Mouse (Mus musculus): ENCODE results near the gene G2e3.

G2e3 gene

GRCm38 (mm10) chr12:51347988-51348697, at the start of gene G2e3:
TSS of gene G2e3 (plus strand) at chr12:51348061.
- peak; percentile 78 to 88 for DNase-seq (ENCODE audit: low spot score in 2 of 2)

DNA sequence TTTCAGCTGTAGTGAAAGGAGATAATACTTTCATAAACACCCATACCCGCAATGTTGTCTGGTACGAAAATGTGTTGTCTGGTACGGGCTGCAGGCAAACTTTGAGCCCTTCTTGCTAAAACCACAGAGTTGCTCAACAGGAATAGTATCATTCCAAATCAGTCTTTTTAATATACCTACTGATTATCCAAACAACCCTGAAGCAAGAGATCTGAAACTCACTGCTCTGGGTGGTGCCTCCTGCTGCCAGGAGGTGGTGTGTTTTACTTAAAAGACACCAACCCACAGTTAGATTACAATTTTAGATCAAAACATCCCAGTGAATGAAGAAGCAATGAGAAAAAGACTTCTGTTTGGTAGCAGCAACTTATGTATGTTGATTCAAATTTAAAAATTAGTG, 24.3 kb upstream of the G2e3 start:
- DNase-seq (ENCODE audit: low spot score in 2 of 2), result no peak

DNA sequence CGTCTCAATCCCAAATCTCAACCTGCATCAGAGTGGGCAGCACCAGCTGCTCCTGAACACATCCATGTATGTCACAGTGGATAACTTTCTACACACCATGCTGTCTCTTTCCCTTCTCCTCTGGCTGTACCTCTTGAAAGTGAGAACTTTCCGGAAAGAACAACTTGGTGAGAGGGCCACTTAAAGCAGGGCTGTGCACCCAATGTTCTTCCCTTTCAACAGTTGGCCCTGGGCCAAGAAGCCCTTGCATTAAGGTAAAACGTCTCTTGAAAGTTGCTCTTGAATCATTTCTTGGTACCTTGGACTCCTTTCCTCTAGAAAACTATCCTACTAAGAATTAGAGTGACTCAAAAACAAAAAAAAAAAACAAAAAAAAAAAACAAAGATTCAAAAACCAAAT, 21.0 kb upstream of the G2e3 start:
- no peak for DNase-seq (ENCODE audit: low spot score in 2 of 2)

DNA sequence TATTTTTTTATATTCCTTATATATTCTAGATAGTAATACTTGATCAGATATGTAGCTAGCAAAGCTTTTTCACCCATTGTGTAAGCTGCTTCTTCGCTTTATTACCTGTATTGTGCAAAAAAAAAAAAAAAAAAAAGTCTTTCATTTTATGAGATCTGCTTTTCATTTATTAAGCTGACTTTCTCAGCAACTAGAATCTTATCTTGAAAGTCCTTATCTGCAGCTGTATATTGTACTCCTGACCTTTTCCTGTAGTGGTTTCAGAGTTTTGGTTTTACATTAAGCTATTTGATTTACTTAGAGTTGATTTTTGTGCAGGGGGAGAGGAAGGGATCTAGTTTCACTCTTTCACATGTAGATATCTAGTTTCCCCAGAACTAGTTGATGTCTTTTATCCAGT, 10.8 kb upstream of the G2e3 start:
- DNase-seq (ENCODE audit: low spot score in 2 of 2), result no peak

DNA sequence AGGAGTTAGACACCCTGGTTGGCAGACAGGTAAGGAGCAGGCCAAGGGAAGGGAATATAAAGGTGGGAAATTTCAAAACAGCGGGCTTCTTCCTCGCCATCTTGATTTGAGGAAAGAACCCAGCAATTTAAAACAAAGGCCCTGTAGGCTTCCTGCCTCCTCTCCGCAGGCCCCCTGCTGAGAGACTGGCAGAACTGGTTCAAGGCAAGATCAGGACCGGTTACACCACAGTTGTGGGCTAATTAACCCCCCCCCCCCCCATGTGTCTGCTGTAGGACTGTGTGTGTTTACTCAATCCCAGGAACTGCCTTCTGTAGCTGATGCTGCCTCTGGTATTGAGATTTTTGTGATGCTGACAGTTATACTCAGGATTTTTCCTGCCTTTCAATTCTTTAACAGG, 1.7 kb upstream of the G2e3 start:
- DNase-seq (ENCODE audit: low spot score in 2 of 2), result peak; percentile 30 to 45

- no peak for DNase-seq (ENCODE audit: low spot score in 2 of 2)
Measured at GRCm38 (mm10) chr12:51348698-51348998, 787 bp downstream of the G2e3 start.

- no peak for DNase-seq (ENCODE audit: low spot score in 2 of 2)
Measured at GRCm38 (mm10) chr12:51355296-51355695, 7.4 kb downstream of the G2e3 start.

GRCm38 (mm10) chr12:51361294-51361693, 13.4 kb downstream of the G2e3 start:
- DNase-seq (ENCODE audit: low spot score in 2 of 2), result no peak

- no peak for DNase-seq (ENCODE audit: low spot score in 2 of 2)
Measured at GRCm38 (mm10) chr12:51362898-51363297, 15.0 kb downstream of the G2e3 start.

GRCm38 (mm10) chr12:51368504-51368903, 20.6 kb downstream of the G2e3 start:
- no peak for DNase-seq (ENCODE audit: low spot score in 2 of 2)

GRCm38 (mm10) chr12:51377003-51377887, 29.4 kb downstream of the G2e3 start, which contains the start of gene Scfd1:
TSS of gene Scfd1 (plus strand) at chr12:51377510.
- peak; percentile 89 to 92 for DNase-seq (ENCODE audit: low spot score in 2 of 2)

- no peak for DNase-seq (ENCODE audit: low spot score in 2 of 2)
Measured at GRCm38 (mm10) chr12:51377888-51378190, 30.0 kb downstream of the G2e3 start.

- no peak for DNase-seq (ENCODE audit: low spot score in 2 of 2)
Measured at GRCm38 (mm10) chr12:51399871-51400270, 52.0 kb downstream of the G2e3 start.

GRCm38 (mm10) chr12:51402060-51402698, 54.3 kb downstream of the G2e3 start:
- DNase-seq (ENCODE audit: low spot score in 2 of 2), result no peak

GRCm38 (mm10) chr12:51403987-51404586, 56.2 kb downstream of the G2e3 start:
- no peak for DNase-seq (ENCODE audit: low spot score in 2 of 2)

DNA sequence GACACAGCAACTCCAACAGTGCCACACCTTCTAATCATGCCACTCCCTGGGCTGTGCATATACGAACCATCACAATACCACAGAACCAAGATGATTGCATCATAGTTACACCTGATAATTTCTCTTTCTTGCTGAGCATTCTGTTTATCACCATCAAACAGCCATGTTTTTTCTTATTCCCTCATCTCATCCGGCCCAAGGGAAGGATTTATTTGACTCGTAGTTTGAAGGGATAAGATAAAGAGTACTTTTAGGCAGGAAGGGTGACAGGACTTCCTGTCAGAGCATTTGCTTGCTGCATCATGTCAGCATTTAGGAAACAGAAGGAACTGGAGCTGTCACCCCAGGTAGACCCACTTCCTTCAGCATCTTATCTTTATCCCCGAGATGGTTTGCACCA, 63.5 kb downstream of the G2e3 start:
- no peak for DNase-seq (ENCODE audit: low spot score in 2 of 2)

Data from urinary bladder, postnatal 36 days (tissue).